Mouse (Mus musculus): ENCODE results near the gene Gm10436. TPM values are rescaled to one million over a fixed set of nuclear protein-coding genes. Genes with fewer than 3 reads are reported as not detected.

The Gm10436 gene
- not detected for polyA plus RNA-seq (2017; shearing (Covaris generic))

GRCm38 (mm10) chr12:88182008-88182407 is at the start of gene Gm10436:
TSS of gene Gm10436 (minus strand) at chr12:88182108.

Other genes starting within 250 kb of the Gm10436 start
- not detected for gene Gm2042, start 228.0 kb downstream of the Gm10436 start, polyA plus RNA-seq (2017; shearing (Covaris generic))
- not detected for gene Gm2075, start 170.3 kb downstream of the Gm10436 start, polyA plus RNA-seq (2017; shearing (Covaris generic))
- not detected for gene Gm6803, start 163.3 kb downstream of the Gm10436 start, polyA plus RNA-seq (2017; shearing (Covaris generic))
- gene Gm2056, start 155.1 kb downstream of the Gm10436 start, polyA plus RNA-seq (2017; shearing (Covaris generic)): not detected
- not detected for gene Gm16368, start 98.4 kb downstream of the Gm10436 start, polyA plus RNA-seq (2017; shearing (Covaris generic))
- gene Gm8332, start 68.0 kb upstream of the Gm10436 start, polyA plus RNA-seq (2017; shearing (Covaris generic)): not detected
- not detected for gene Gm5662, start 92.4 kb upstream of the Gm10436 start, polyA plus RNA-seq (2017; shearing (Covaris generic))
- not detected for gene Gm5039, start 141.9 kb upstream of the Gm10436 start, polyA plus RNA-seq (2017; shearing (Covaris generic))
- gene Adck1, start 178.4 kb upstream of the Gm10436 start, polyA plus RNA-seq (2017; shearing (Covaris generic)): 24.6 TPM